Mouse (Mus musculus) C2C12 (cell line): ENCODE results near the gene Pllp. TPM values are rescaled to one million over a fixed set of nuclear protein-coding genes. Genes with fewer than 3 reads are reported as not detected.

Experiments used
- H3K27me3 ChIP-seq: one replicate; pipeline ENCODE4 v1.6.1; 2011; ENCODE audit not compliant: control insufficient read depth, insufficient read depth, insufficient read length
- H3K36me3 ChIP-seq: one replicate; pipeline ENCODE4 v1.6.1; 2011; ENCODE audit not compliant: control insufficient read depth, insufficient read depth
- H3K4me3 ChIP-seq: one replicate; pipeline ENCODE4 v1.5.1; 2011; ENCODE audit warnings: mild to moderate bottlenecking, control low read depth; ENCODE audit not compliant: poor library complexity, insufficient read depth, severe bottlenecking
- H3K79me2 ChIP-seq: one replicate; pipeline ENCODE4 v1.6.1; 2011; ENCODE audit not compliant: control insufficient read depth, insufficient read depth
- H3K79me3 ChIP-seq: one replicate; pipeline ENCODE4 v1.6.1; 2011; ENCODE audit warnings: low read depth, control low read depth
- H3ac ChIP-seq: one replicate; pipeline ENCODE3; 2011; ENCODE audit warnings: low read depth; ENCODE audit not compliant: control insufficient read depth, insufficient read length
- CEBPB ChIP-seq: IDR thresholded peaks from one replicate; pipeline ENCODE4 v1.6.1; 2011; ENCODE audit warnings: low read depth, mild to moderate bottlenecking, control low read depth, moderate library complexity
- CTCF ChIP-seq: IDR thresholded peaks from one replicate; pipeline ENCODE4 v1.5.1; 2011; ENCODE audit not compliant: control insufficient read depth, insufficient read depth, insufficient read length
- FOSL1 ChIP-seq: IDR thresholded peaks from one replicate; pipeline ENCODE4 v1.8.0; 2011; ENCODE audit warnings: mild to moderate bottlenecking, low read length; ENCODE audit not compliant: poor library complexity, insufficient read depth, severe bottlenecking
- MAX ChIP-seq: IDR thresholded peaks from one replicate; pipeline ENCODE4 v1.6.1; 2011; ENCODE audit warnings: mild to moderate bottlenecking, control low read depth
- MYOD1 ChIP-seq: IDR thresholded peaks from one replicate; pipeline ENCODE4 v1.6.1; 2011; ENCODE audit warnings: low read depth; ENCODE audit not compliant: control insufficient read depth, insufficient read length
- MYOG ChIP-seq: IDR thresholded peaks from one replicate; pipeline ENCODE4 v1.6.1; 2011; ENCODE audit not compliant: control insufficient read depth, insufficient read length; ENCODE audit errors: extremely low read depth
- USF1 ChIP-seq: IDR thresholded peaks from one replicate; pipeline ENCODE4 v1.6.1; 2011; ENCODE audit warnings: low read depth, mild to moderate bottlenecking, control low read depth, moderate library complexity
- polyA plus RNA-seq: library from polyadenylated mRNA; unstranded; fragments of >200 nt; fragmentation: generic; extraction: Trizol; gene quantifications from one replicate; pipeline ENCODE4 v1.2.1, GENCODE M21; 2012; ENCODE audit warnings: missing spikeins

Pllp gene
- polyA plus RNA-seq, 1 experiment: 0.07 TPM

GRCm38 (mm10) chr8:94716841-94717240 is 20.8 kb upstream of the Pllp start:
- Histone ChIP-seq H3K79me2 (no peaks in the 10 kb centered on the region), H3K27me3 (no peaks in the 10 kb centered on the region)
- TF ChIP-seq MYOD1 (no peak), CEBPB (no peak), USF1 (no peak), FOSL1 (no peak), MAX (no peak), MYOG (no peak), CTCF (no peak)

GRCm38 (mm10) chr8:94715871-94716270 is 19.8 kb upstream of the Pllp start:
- TF ChIP-seq USF1: no peak
- TF ChIP-seq MAX: no peak
- no peak for TF ChIP-seq CTCF
- TF ChIP-seq MYOG: no peak
- TF ChIP-seq MYOD1: no peak
- no peak for TF ChIP-seq CEBPB
- no peak for TF ChIP-seq FOSL1
- H3K36me3 ChIP-seq: no peaks in the 10 kb centered on the region
- no peak overlapping the region for H3ac ChIP-seq
- no peak overlapping the region for H3K4me3 ChIP-seq
- no peaks in the 10 kb centered on the region for H3K79me2 ChIP-seq
- no peaks in the 10 kb centered on the region for H3K79me3 ChIP-seq
- H3K27me3 ChIP-seq: no peaks in the 10 kb centered on the region

More at GRCm38 (mm10) chr8:94716841-94717240, 20.8 kb upstream of the Pllp start:
- no peak overlapping the region for H3K4me3 ChIP-seq
- no peak overlapping the region for H3ac ChIP-seq
- no peaks in the 10 kb centered on the region for H3K36me3 ChIP-seq
- no peaks in the 10 kb centered on the region for H3K79me3 ChIP-seq

- Histone ChIP-seq H3K79me2 (no peaks in the 10 kb centered on the region), H3ac (no peak overlapping the region), H3K4me3 (no peak overlapping the region), H3K79me3 (no peaks in the 10 kb centered on the region), H3K27me3 (no peaks in the 10 kb centered on the region), H3K36me3 (no peaks in the 10 kb centered on the region)
- no peak for TF ChIP-seq FOSL1
- TF ChIP-seq MAX: no peak
- no peak for TF ChIP-seq CTCF
- no peak for TF ChIP-seq USF1
- TF ChIP-seq MYOG: no peak
- no peak for TF ChIP-seq MYOD1
- no peak for TF ChIP-seq CEBPB
Measured at GRCm38 (mm10) chr8:94714556-94714955, 18.5 kb upstream of the Pllp start.

GRCm38 (mm10) chr8:94711160-94711718 is 15.2 kb upstream of the Pllp start:
- no peaks in the 10 kb centered on the region for H3K79me3 ChIP-seq
- no peaks in the 10 kb centered on the region for H3K36me3 ChIP-seq
- H3K27me3 ChIP-seq: no peaks in the 10 kb centered on the region
- TF ChIP-seq CTCF: no peak
- no peak for TF ChIP-seq FOSL1
- TF ChIP-seq CEBPB: no peak
- TF ChIP-seq MYOG: no peak
- no peak for TF ChIP-seq MYOD1
- TF ChIP-seq USF1: no peak
- no peak for TF ChIP-seq MAX
- no peak overlapping the region for H3K4me3 ChIP-seq
- peak overlapping the region; percentile 19 for H3ac ChIP-seq
- H3K79me2 ChIP-seq: no peaks in the 10 kb centered on the region

GRCm38 (mm10) chr8:94710336-94710735 is 14.3 kb upstream of the Pllp start:
- no peak overlapping the region for H3K4me3 ChIP-seq
- H3K79me3 ChIP-seq: no peaks in the 10 kb centered on the region
- H3K36me3 ChIP-seq: no peaks in the 10 kb centered on the region
- TF ChIP-seq CEBPB: no peak
- no peak for TF ChIP-seq MAX
- TF ChIP-seq USF1: no peak
- TF ChIP-seq FOSL1: no peak
- TF ChIP-seq MYOD1: no peak
- TF ChIP-seq MYOG: no peak
- no peak for TF ChIP-seq CTCF
- H3ac ChIP-seq: no peak overlapping the region
- H3K79me2 ChIP-seq: no peaks in the 10 kb centered on the region
- no peaks in the 10 kb centered on the region for H3K27me3 ChIP-seq
